Comparison of ENCODE assay signal across 11 mouse cellular contexts in genomic region chr9:89988811-89989528, GRCm38 (mm10).
"Had no signal": no experiment of that assay in that cellular context is flagged by ENCODE, and none has a peak within 500 bp of the region (broad histone marks: within the 10 kb centered on the region; RNA-seq: fewer than 3 reads in every experiment).

No protein-coding gene starts in this region.

- DNase-seq: kidney, adult 11 months; kidney, adult 9 months; kidney, postnatal 36 days; liver; liver, embryonic 13.5 days; liver, postnatal 0 days; lung, postnatal 4 days; right cerebral cortex, postnatal 4 days; thymus, adult 2 months; thymus, postnatal 25 days had no signal

- ATAC-seq: liver, postnatal 0 days; midbrain, embryonic 16.5 days had no signal
